Mouse (Mus musculus): Measurements from ENCODE around the gene Tanc2. TPM values are rescaled to one million over a fixed set of nuclear protein-coding genes. Genes with fewer than 3 reads are reported as not detected.

Tanc2 gene
- total and polyA plus RNA-seq, 2 experiments from 2014 or later, result 37.3 to 136 TPM

DNA sequence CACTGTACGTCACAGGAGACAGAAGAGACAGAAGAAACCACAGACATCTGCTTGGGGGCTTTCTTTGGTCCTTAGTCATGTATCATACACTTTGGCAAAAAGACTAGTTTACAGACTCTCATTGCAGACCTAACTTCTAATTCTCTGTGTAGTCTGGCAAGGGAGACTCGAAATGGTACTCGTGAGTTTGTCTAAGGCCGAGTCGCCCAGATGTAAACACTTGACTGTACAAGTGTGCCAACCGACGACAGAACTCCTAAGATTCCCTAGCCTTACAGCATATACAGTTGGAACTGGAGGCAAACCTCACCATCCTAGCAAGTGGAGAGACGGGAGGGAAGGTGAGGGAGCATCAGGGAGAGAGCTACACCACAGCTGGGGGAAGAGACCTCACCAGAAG, 344.0 kb downstream of the Tanc2 start:
- ATAC-seq (ENCODE audit: low FRiP score), result no peak
- no peak for TF ChIP-seq CTCF (IDR thresholded peaks at IDR 0.05)
- no peak for DNase-seq (ENCODE audit: low spot score)
- no peak overlapping the region for H3K27ac ChIP-seq (ENCODE audit: low read depth, low read length)
- H3K4me1 ChIP-seq (ENCODE audit: insufficient read depth, low read length), result no peaks in the 10 kb centered on the region
- H3K4me2 ChIP-seq (ENCODE audit: low read depth, low read length, poor library complexity, severe bottlenecking), result no peak overlapping the region
- peaks cover 17% of the 10 kb centered on the region; the same call in 1 of the 2 replicates for H3K36me3 ChIP-seq (ENCODE audit: insufficient read depth, low read length)
- WGBS, result 89% methylated on average over 8 of the region's 8 CpGs
- H3K9ac ChIP-seq (replicated peaks; ENCODE audit: low read length, poor library complexity, severe bottlenecking), result no peak overlapping the region
- no peaks in the 10 kb centered on the region for H3K9me3 ChIP-seq (ENCODE audit: low read length)
- H3K4me3 ChIP-seq (ENCODE audit: low read depth, low read length), result no peak overlapping the region
- no peaks in the 10 kb centered on the region for H3K27me3 ChIP-seq (ENCODE audit: insufficient read depth, low read length)

GRCm38 (mm10) chr11:105934303-105934711, 344.5 kb downstream of the Tanc2 start:
- H3K4me2 ChIP-seq (ENCODE audit: low read depth, low read length, poor library complexity, severe bottlenecking), result no peak overlapping the region
- H3K27me3 ChIP-seq (ENCODE audit: insufficient read depth, low read length), result no peaks in the 10 kb centered on the region
- DNase-seq (ENCODE audit: low spot score) (no peak), ATAC-seq (ENCODE audit: low FRiP score) (no peak)
- no peaks in the 10 kb centered on the region for H3K4me1 ChIP-seq (ENCODE audit: insufficient read depth, low read length)
- peaks cover 17% of the 10 kb centered on the region; the same call in 1 of the 2 replicates for H3K36me3 ChIP-seq (ENCODE audit: insufficient read depth, low read length)
- no peak overlapping the region for H3K4me3 ChIP-seq (ENCODE audit: low read depth, low read length)
- no peaks in the 10 kb centered on the region for H3K9me3 ChIP-seq (ENCODE audit: low read length)
- TF ChIP-seq CTCF (IDR thresholded peaks at IDR 0.05), result no peak
- WGBS, result 67% methylated on average over 5 of the region's 5 CpGs
- no peak overlapping the region for H3K9ac ChIP-seq (replicated peaks; ENCODE audit: low read length, poor library complexity, severe bottlenecking)
- H3K27ac ChIP-seq (ENCODE audit: low read depth, low read length), result no peak overlapping the region

DNA sequence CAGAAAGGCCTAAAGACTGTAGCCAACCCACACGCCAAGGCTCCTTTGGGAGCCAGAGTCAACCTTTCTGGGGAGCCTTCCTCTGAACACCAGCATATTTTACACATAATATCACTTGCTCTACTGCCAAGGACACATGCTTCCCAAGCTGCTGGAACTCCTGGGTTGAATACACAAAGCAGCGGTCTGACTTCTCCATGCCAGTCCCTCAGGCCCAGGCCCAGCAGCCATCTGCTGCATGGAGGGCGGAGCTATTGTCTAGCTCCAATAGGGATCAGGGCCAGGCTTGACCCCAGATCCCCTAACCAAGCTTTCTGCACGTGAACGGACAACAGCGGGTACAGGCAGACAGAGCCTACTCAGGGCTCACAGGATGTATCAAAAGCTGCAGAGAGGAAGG, 345.0 kb downstream of the Tanc2 start:
- 33% methylated on average over 6 of the region's 6 CpGs for WGBS
- DNase-seq (ENCODE audit: low spot score), result peak; percentile 58

GRCm38 (mm10) chr11:105935496-105935895, 345.7 kb downstream of the Tanc2 start:
- no peak overlapping the region for H3K4me2 ChIP-seq (ENCODE audit: low read depth, low read length, poor library complexity, severe bottlenecking)

More for the DNA sequence above, 345.0 kb downstream of the Tanc2 start:
- Histone ChIP-seq H3K4me3 (ENCODE audit: low read depth, low read length) (no peak overlapping the region), H3K36me3 (ENCODE audit: insufficient read depth, low read length) (peaks cover 17% of the 10 kb centered on the region; the same call in 1 of the 2 replicates), H3K4me1 (ENCODE audit: insufficient read depth, low read length) (no peaks in the 10 kb centered on the region), H3K27me3 (ENCODE audit: insufficient read depth, low read length) (no peaks in the 10 kb centered on the region; the same call in 1 of the 2 replicates), H3K27ac (ENCODE audit: low read depth, low read length) (no peak overlapping the region), H3K9me3 (ENCODE audit: low read length) (no peaks in the 10 kb centered on the region), H3K4me2 (ENCODE audit: low read depth, low read length, poor library complexity, severe bottlenecking) (no peak overlapping the region), H3K9ac (replicated peaks; ENCODE audit: low read length, poor library complexity, severe bottlenecking) (no peak overlapping the region)
- no peak for TF ChIP-seq CTCF (IDR thresholded peaks at IDR 0.05)
- no peak for ATAC-seq (ENCODE audit: low FRiP score)

GRCm38 (mm10) chr11:105936200-105936599, 346.4 kb downstream of the Tanc2 start:
- DNase-seq (ENCODE audit: low spot score) (peak; percentile 59), ATAC-seq (ENCODE audit: low FRiP score) (no peak)
- Histone ChIP-seq H3K4me3 (ENCODE audit: low read depth, low read length) (no peak overlapping the region), H3K36me3 (ENCODE audit: insufficient read depth, low read length) (peaks cover 17% of the 10 kb centered on the region; the same call in 1 of the 2 replicates), H3K4me1 (ENCODE audit: insufficient read depth, low read length) (no peaks in the 10 kb centered on the region), H3K9ac (replicated peaks; ENCODE audit: low read length, poor library complexity, severe bottlenecking) (no peak overlapping the region), H3K27ac (ENCODE audit: low read depth, low read length) (no peak overlapping the region), H3K9me3 (ENCODE audit: low read length) (no peaks in the 10 kb centered on the region), H3K27me3 (ENCODE audit: insufficient read depth, low read length) (no peaks in the 10 kb centered on the region; the same call in 1 of the 2 replicates), H3K4me2 (ENCODE audit: low read depth, low read length, poor library complexity, severe bottlenecking) (no peak overlapping the region)
- WGBS, result 89% methylated on average over 6 of the region's 6 CpGs
- TF ChIP-seq CTCF (IDR thresholded peaks at IDR 0.05), result no peak

More at GRCm38 (mm10) chr11:105935496-105935895, 345.7 kb downstream of the Tanc2 start:
- WGBS, result 91% methylated on average over 8 of the region's 8 CpGs
- TF ChIP-seq CTCF (IDR thresholded peaks at IDR 0.05), result no peak
- ATAC-seq (ENCODE audit: low FRiP score) (no peak), DNase-seq (ENCODE audit: low spot score) (no peak)
- Histone ChIP-seq H3K9me3 (ENCODE audit: low read length) (no peaks in the 10 kb centered on the region), H3K9ac (replicated peaks; ENCODE audit: low read length, poor library complexity, severe bottlenecking) (no peak overlapping the region), H3K36me3 (ENCODE audit: insufficient read depth, low read length) (peaks cover 17% of the 10 kb centered on the region; the same call in 1 of the 2 replicates), H3K27ac (ENCODE audit: low read depth, low read length) (no peak overlapping the region), H3K4me3 (ENCODE audit: low read depth, low read length) (no peak overlapping the region), H3K4me1 (ENCODE audit: insufficient read depth, low read length) (no peaks in the 10 kb centered on the region), H3K27me3 (ENCODE audit: insufficient read depth, low read length) (no peaks in the 10 kb centered on the region; the same call in 1 of the 2 replicates)

GRCm38 (mm10) chr11:105936974-105937373, 347.2 kb downstream of the Tanc2 start:
- ATAC-seq (ENCODE audit: low FRiP score) (no peak), DNase-seq (ENCODE audit: low spot score) (no peak)
- WGBS, result 88% methylated on average over 3 of the region's 3 CpGs
- no peaks in the 10 kb centered on the region for H3K4me1 ChIP-seq (ENCODE audit: insufficient read depth, low read length)
- H3K4me3 ChIP-seq (ENCODE audit: low read depth, low read length), result no peak overlapping the region
- no peaks in the 10 kb centered on the region; the same call in 1 of the 2 replicates for H3K27me3 ChIP-seq (ENCODE audit: insufficient read depth, low read length)
- H3K36me3 ChIP-seq (ENCODE audit: insufficient read depth, low read length), result peaks cover 17% of the 10 kb centered on the region; the same call in 1 of the 2 replicates
- no peak for TF ChIP-seq CTCF (IDR thresholded peaks at IDR 0.05)
- H3K27ac ChIP-seq (ENCODE audit: low read depth, low read length), result no peak overlapping the region
- no peaks in the 10 kb centered on the region for H3K9me3 ChIP-seq (ENCODE audit: low read length)
- no peak overlapping the region for H3K9ac ChIP-seq (replicated peaks; ENCODE audit: low read length, poor library complexity, severe bottlenecking)
- no peak overlapping the region for H3K4me2 ChIP-seq (ENCODE audit: low read depth, low read length, poor library complexity, severe bottlenecking)
